Mouse (Mus musculus) lung, embryonic 15.5 days (tissue): Measurements from ENCODE around the gene Sat2. TPM values are rescaled to one million over a fixed set of nuclear protein-coding genes. Genes with fewer than 3 reads are reported as not detected.
"Not testable (repeated sequence)": the region's sequence is repeated elsewhere in the genome, so short reads cannot be mapped to it uniquely, and the experiment has no call there.

Experiments
- ATAC-seq: fragments of 200-750 bp; cut with Nextera tagmentation; 2 replicates; pipeline ENCODE4 v1.8.0; 2017; ENCODE audit warnings: moderate number of reproducible peaks, borderline replicate concordance; ENCODE audit not compliant: low FRiP score, low TSS enrichment; ENCODE audit errors: extremely low read depth
- H3K27ac ChIP-seq: fragments of 300-500 bp; sonication (generic); 2 replicates; pipeline ENCODE4 v1.5.1; 2015; ENCODE audit warnings: moderate library complexity, mild to moderate bottlenecking, inconsistent platforms
- H3K27me3 ChIP-seq: fragments of 300-500 bp; sonication (generic); 2 replicates; pipeline ENCODE4 v1.6.1; 2015; ENCODE audit warnings: inconsistent platforms
- H3K36me3 ChIP-seq: fragments of 300-500 bp; sonication (generic); 2 replicates; pipeline ENCODE4 v1.6.1; 2015; ENCODE audit warnings: inconsistent platforms
- H3K4me1 ChIP-seq: fragments of 300-500 bp; sonication (generic); 2 replicates; pipeline ENCODE4 v1.6.1; 2015; ENCODE audit warnings: inconsistent platforms
- H3K4me2 ChIP-seq: fragments of 300-500 bp; sonication (generic); 2 replicates; pipeline ENCODE4 v1.6.1; 2015; ENCODE audit warnings: inconsistent platforms, mild to moderate bottlenecking, moderate library complexity
- H3K4me3 ChIP-seq: fragments of 300-500 bp; sonication (generic); 2 replicates; pipeline ENCODE4 v1.5.1; 2015; ENCODE audit warnings: mild to moderate bottlenecking, inconsistent platforms
- H3K9ac ChIP-seq: fragments of 300-500 bp; sonication (generic); 2 replicates; pipeline ENCODE4 v1.6.1; 2015; ENCODE audit warnings: inconsistent platforms
- H3K9me3 ChIP-seq: fragments of 300-500 bp; sonication (generic); 2 replicates; pipeline ENCODE4 v1.6.1; 2016; ENCODE audit warnings: inconsistent platforms
- WGBS: fragments of 180-500 bp; shearing (Covaris S2); methylation state at CpG from one replicate; pipeline ENCODE4 v1.1.7; 2015; 5-methylcytosine and 5-hydroxymethylcytosine counted together
- polyA plus RNA-seq: library from polyadenylated mRNA; unstranded; fragments of >200 nt; fragmentation: Nextera tagmentation; extraction: Ambion mirVana; gene quantifications from 2 replicates; pipeline ENCODE4 v1.2.1, GENCODE M21; 2015

Sat2 gene
- polyA plus RNA-seq, 1 experiment from 2014 or later = 18.6 TPM

DNA sequence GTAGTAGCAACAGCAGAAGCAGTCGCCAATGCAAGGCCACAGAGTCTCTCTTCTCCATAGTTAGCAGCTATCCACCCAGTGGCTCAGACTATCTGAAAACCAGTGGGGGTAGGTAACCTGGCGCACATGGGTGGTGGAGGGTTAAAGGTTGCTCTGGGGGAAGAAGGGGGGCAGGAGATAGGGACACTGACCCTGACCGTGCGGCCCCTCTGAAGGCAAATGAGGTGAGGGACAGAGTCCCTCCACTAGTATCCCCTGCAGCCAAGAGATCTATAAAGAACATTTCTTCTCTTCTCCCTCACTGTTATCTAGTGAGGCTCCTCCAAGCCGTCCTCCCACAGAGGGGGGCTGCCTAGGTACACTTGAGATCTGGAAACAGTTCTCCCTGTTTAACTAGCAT is 4.0 kb upstream of the Sat2 start, which contains the start of gene Shbg:
Gene Shbg, minus strand, starts transcription at position 101 of the 400 bp plus-strand sequence.
- Histone ChIP-seq H3K9ac (0 out of 2 replicates have a peak within 1 kb of the TSS, but pooled peaks have one; percentile 19), H3K36me3 (no peaks in the 10 kb centered on the region), H3K27me3 (peaks cover 11% of the 10 kb centered on the region), H3K4me2 (no peak within 1 kb of the TSS), H3K27ac (no peak within 1 kb of the TSS), H3K4me1 (peaks cover 16% of the 10 kb centered on the region), H3K9me3 (no peaks in the 10 kb centered on the region), H3K4me3 (no peak within 1 kb of the TSS)
- WGBS = 64% methylated on average over 5 of the region's 5 CpGs
- no peak for ATAC-seq

DNA sequence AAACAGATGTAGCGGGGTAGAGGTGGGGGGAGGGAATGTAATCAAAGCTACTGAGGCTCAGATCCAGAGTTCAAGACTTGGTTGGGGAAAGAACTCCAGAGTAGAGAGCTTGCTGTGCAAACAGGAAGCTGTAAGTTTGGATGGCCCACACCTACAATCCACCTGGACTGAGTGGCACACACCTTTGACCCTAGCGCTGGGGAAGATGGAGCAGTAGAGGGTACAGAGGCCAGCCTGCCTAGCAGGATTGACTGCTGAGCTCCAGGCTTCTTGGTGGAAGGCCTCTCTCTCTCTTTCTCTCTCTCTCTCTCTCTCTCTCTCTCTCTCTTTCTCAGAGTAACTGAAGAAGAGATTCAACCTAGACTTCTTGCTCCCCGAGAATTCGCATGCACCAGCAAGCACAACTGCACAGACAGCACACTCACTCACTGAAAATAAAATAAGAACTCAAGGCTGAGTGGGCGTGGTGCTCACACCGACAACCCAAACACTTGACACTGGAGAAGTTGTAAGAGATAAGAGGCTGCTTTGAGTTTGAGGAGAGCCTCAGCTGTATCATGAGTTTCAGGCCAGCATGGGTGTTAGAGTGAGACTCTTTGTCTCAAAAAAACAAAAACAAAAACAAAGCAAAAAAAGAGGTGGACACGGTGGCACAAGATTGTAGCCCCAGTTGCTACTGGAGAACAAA is 1.3 kb upstream of the Sat2 start:
- Histone ChIP-seq H3K4me3 (no peak overlapping the region), H3K9me3 (no peaks in the 10 kb centered on the region), H3K4me1 (peaks cover 11% of the 10 kb centered on the region; the same call in 1 of the 2 replicates), H3K4me2 (no peak overlapping the region), H3K27ac (no peak overlapping the region), H3K36me3 (no peaks in the 10 kb centered on the region), H3K9ac (no peak overlapping the region), H3K27me3 (peaks cover 6% of the 10 kb centered on the region)
- 65% methylated on average over 7 of the region's 7 CpGs for WGBS
- no peak for ATAC-seq

DNA sequence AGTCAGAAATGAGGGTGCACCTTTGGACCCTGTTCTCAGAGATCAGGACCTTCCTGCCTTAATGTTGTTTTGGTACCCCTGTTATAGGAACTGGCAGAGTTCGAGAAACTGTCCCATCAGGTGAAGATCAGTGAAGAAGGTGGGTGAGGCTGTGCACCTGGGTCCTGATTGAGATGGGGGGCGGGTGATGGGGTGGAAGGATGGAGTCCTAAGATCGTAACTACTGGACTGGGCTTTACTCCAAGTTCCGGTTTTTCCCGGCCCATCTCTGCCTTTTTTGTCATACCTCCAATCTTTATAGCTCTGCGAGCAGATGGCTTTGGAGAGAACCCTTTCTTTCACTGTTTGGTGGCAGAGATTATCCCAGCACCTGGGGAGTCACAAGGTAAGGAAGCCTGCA is 582 bp downstream of the Sat2 start:
- WGBS = 17% methylated on average over 6 of the region's 6 CpGs
- Histone ChIP-seq H3K4me1 (peaks cover 11% of the 10 kb centered on the region; the same call in 1 of the 2 replicates), H3K27ac (peak overlapping the region; percentile 69), H3K9ac (peak overlapping the region; percentile 54), H3K9me3 (no peaks in the 10 kb centered on the region), H3K4me2 (peak overlapping the region; percentile 71), H3K36me3 (no peaks in the 10 kb centered on the region), H3K27me3 (no peaks in the 10 kb centered on the region), H3K4me3 (peak overlapping the region; percentile 53)
- ATAC-seq = 0 out of 2 replicates have a peak, but pooled peaks have one; percentile 10

DNA sequence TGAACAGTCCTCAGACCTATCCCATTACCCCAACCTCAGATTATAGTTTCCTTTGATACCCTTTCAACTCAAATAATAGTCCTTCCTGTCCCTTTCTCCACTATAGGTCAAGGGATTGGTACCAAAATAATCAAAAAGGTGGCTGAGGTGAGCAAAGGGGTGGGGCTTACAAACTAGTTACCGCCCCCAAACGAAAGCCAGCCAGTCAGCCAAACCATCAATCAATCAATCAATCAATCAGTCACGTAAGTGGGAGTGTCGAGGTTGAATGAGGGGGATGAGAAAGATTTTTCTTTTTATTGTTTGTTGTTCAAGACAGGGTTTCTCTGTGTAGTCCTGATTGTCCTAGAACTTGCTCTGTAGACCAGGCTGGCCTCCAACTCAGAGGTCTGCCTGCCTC is 1.2 kb downstream of the Sat2 start:
- Histone ChIP-seq H3K9me3 (no peaks in the 10 kb centered on the region), H3K4me1 (peaks cover 11% of the 10 kb centered on the region; the same call in 1 of the 2 replicates), H3K36me3 (no peaks in the 10 kb centered on the region), H3K4me3 (no peak overlapping the region), H3K27ac (no peak overlapping the region), H3K27me3 (no peaks in the 10 kb centered on the region), H3K4me2 (peak overlapping the region; percentile 71), H3K9ac (peak overlapping the region; percentile 54; the same call in 1 of the 2 replicates)
- ATAC-seq = no peak
- 61% methylated on average over 4 of the region's 4 CpGs for WGBS

DNA sequence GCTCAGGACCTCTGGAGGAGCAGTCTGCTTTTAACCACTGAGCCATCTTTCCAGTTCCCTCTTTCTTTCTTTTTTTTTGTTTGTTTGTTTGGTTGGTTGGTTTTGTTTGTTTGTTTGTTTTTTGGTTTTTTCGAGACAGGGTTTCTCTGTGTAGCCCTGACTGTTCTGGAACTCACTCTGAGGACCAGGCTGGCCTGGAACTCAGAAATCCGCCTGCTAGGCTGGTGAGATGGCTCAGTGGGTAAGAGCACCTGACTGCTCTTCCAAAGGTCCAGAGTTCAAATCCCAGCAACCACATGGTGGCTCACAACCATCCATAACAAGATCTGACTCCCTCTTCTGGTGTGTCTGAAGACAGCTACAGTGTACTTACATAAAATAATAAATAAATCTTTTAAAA is 2.5 kb downstream of the Sat2 start:
- H3K4me1 ChIP-seq = peaks cover 11% of the 10 kb centered on the region; the same call in 1 of the 2 replicates
- H3K9me3 ChIP-seq, H3K27ac ChIP-seq, H3K27me3 ChIP-seq, ATAC-seq, H3K36me3 ChIP-seq, H3K9ac ChIP-seq, H3K4me3 ChIP-seq, H3K4me2 ChIP-seq: not testable (repeated sequence)
- 68% methylated on average over 2 of the region's 2 CpGs for WGBS

DNA sequence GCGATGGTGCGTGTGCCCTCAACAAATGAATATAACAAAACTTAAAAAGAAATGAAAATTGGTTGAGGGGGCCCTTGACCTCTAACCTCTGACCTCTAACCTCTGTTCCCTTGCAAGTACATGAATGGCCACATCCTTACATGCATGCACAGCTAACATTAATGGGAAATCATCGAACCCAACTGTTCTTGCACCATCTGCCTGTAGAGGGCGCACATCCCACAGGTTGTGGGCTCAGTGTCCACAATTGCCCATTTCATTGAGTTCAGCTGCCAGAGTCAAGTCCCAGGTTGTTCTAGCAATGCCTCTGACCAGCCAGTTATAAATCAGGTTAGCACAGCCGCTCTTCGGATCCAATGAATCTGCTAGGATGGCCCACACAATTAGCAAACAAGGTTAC is 6.5 kb downstream of the Sat2 start:
- no peaks in the 10 kb centered on the region for H3K9me3 ChIP-seq
- ATAC-seq = no peak
- no peak overlapping the region for H3K27ac ChIP-seq
- no peaks in the 10 kb centered on the region for H3K27me3 ChIP-seq
- peaks cover 3% of the 10 kb centered on the region; the same call in 1 of the 2 replicates for H3K4me1 ChIP-seq
- H3K4me3 ChIP-seq = no peak overlapping the region
- 33% methylated on average over 6 of the region's 6 CpGs for WGBS
- H3K36me3 ChIP-seq = no peaks in the 10 kb centered on the region
- no peak overlapping the region for H3K4me2 ChIP-seq
- no peak overlapping the region for H3K9ac ChIP-seq

DNA sequence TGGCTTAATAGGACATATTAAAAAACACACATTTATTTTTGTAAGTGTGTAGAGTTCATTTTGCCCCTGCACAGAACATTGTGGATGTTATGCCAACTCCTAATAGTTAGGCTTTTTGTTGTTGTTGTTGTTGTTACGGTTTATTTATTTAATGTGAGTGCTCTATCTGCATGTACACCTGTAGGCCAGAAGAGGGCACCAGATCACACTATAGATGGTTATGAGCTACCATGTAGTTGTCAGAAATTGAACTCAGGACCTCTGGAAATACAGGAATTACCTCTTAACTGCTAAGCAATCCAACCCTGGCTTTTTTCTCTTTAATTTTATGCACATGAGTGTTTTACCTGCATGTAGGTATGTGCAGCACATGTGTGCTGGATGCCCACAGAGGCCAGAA is 8.0 kb downstream of the Sat2 start:
- peaks cover 12% of the 10 kb centered on the region for H3K4me1 ChIP-seq
- no peak for ATAC-seq
- H3K9me3 ChIP-seq = no peaks in the 10 kb centered on the region
- H3K4me3 ChIP-seq = no peak overlapping the region
- H3K4me2 ChIP-seq = no peak overlapping the region
- no peak overlapping the region for H3K27ac ChIP-seq
- no peaks in the 10 kb centered on the region for H3K36me3 ChIP-seq
- WGBS = 70% methylated on average over 1 of the region's 1 CpGs
- no peaks in the 10 kb centered on the region for H3K27me3 ChIP-seq
- H3K9ac ChIP-seq = no peak overlapping the region

DNA sequence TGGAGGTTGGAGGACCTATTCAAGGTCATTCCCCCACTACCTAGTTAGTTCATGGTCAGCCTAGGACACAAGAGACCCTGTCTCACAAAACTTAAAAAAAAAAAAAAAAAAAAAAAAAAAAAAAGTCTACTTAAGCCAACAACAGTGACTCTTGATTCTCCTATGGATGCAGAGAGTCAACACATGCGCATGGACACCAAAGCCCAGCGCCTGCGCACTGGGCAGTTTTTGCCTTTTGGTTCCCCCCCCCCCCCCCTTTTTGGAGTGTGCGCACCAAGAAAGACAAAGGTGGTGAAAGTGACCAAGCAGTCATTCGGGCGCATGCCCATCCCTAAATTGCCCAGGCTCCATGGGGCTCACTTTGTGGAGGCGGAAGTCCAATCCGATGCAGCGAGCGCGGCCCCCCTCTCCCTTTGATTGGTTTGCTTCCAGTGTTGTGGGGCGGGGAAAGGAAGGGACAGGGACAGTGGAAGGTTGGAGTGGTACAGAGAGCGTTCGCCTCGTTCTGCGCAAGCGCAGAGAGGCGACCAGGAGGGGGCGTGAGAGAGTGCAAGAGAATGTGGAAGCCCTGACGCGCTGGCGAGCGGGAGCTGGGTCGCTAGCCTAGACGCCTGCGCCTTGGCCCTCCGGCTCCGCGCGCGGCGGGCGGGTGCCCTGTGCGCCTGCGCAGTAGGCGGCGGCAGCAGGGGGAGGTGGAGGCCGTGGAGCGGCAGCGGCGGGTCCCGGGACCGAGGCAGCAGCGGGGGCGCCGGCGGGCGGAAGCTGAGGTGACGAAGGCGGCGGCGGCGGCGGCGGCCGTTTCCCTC is 10.7 kb downstream of the Sat2 start, which contains the start of gene Fxr2:
Gene Fxr2, plus strand, starts transcription at position 707 of the 806 bp plus-strand sequence.
- Histone ChIP-seq H3K4me1 (peaks cover 23% of the 10 kb centered on the region), H3K27ac (peak within 1 kb of the TSS; percentile 98), H3K9me3 (no peaks in the 10 kb centered on the region), H3K4me3 (peak within 1 kb of the TSS; percentile 90), H3K4me2 (peak within 1 kb of the TSS; percentile 69), H3K9ac (peak within 1 kb of the TSS; percentile 92), H3K36me3 (0 out of 2 replicates have a peak, but pooled peaks cover 11% of the 10 kb centered on the region), H3K27me3 (no peaks in the 10 kb centered on the region)
- WGBS = 1% methylated on average over 55 of the region's 56 CpGs
- ATAC-seq = peak; percentile 98

DNA sequence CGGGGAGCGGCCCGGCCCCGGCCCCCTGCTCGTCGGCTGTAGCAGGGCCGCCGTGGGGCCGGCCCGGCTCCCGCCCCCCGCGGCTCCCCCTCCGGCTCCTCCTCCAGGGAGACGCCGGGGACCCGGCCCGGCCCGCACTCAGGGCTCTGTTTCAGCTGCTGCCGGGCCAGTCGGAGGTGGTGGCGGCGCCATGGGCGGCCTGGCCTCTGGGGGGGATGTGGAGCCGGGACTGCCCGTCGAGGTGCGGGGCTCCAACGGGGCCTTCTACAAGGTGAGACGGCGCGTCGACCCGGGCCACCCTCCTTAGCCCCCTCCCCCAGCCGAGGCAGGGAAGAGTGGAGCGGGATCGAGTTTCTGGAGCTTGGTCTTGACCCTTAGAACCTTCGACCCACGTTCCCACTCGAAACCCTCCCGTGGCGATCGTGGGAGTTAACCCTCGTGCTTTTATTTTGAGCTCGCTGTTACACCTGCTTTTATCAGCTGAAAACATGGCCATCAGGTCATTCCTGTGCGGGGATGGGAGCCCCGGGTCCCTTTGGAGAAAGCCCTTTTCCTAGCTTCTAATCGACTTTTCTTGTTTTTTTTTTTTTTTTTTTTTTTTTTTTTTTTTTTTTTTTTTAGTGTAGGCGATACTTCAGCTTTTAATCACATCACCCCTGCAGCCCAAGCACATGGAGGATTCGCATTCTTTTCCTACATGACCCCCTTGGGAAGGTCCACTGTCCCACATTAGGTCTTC is 11.5 kb downstream of the Sat2 start:
- Histone ChIP-seq H3K4me3 (peak overlapping the region; percentile 90), H3K27me3 (no peaks in the 10 kb centered on the region), H3K9ac (peak overlapping the region; percentile 92), H3K27ac (peak overlapping the region; percentile 98), H3K4me1 (peaks cover 23% of the 10 kb centered on the region), H3K9me3 (no peaks in the 10 kb centered on the region), H3K36me3 (peaks cover 18% of the 10 kb centered on the region; the same call in 1 of the 2 replicates), H3K4me2 (peak overlapping the region; percentile 69)
- WGBS = under 1% methylated on average over 26 of the region's 50 CpGs
- ATAC-seq = peak; percentile 75

DNA sequence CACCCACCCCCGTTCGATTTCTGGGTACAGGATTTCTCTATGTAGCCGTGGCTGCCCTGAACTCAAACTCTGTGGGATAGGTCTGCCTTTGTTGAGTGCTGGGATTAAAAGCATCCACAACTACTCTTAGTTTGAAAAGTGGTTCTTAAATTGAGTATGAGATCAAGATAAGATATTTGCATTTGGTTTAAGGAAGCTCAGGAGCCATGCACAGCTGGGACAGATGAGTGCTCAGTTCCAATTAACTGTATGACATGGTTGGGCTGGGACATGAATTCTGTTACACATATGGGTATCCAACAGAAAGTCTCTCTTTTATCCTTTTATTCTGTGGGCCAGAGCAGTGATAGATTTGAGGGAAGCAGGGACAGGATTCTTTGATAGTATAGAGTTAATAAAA is 13.6 kb downstream of the Sat2 start:
- no peak for ATAC-seq
- 0 out of 2 replicates have a peak overlapping the region, but pooled peaks have one; percentile 7 for H3K9ac ChIP-seq
- no peak overlapping the region for H3K27ac ChIP-seq
- H3K4me3 ChIP-seq = no peak overlapping the region
- H3K36me3 ChIP-seq = peaks cover 33% of the 10 kb centered on the region
- peak overlapping the region; percentile 69 for H3K4me2 ChIP-seq
- no peaks in the 10 kb centered on the region for H3K9me3 ChIP-seq
- no peaks in the 10 kb centered on the region for H3K27me3 ChIP-seq
- H3K4me1 ChIP-seq = peaks cover 23% of the 10 kb centered on the region
- WGBS = 56% methylated on average over 3 of the region's 3 CpGs

DNA sequence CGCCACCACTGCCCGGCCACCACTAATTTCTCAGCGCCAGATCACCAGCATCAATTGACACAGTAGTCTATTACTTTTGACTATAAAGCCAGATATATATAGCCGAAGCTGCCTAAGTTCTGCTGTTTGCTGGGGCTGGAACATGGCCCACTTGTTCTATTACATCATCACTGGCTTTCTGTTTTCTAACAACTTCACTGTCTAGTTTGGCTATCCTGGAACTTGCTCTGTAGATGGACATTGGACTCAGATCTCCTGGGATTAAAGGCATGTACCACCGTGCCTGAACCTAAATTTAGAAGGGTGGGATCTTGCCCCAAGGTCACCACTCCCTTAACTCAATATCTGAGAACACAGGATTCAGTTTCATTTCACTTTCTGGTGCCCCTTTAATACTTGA is 24.0 kb downstream of the Sat2 start:
- WGBS = 91% methylated on average over 5 of the region's 5 CpGs
- ATAC-seq = no peak
- peaks cover 96% of the 10 kb centered on the region for H3K36me3 ChIP-seq

More for the DNA sequence above, 24.0 kb downstream of the Sat2 start:
- no peak overlapping the region for H3K4me2 ChIP-seq
- H3K27ac ChIP-seq = no peak overlapping the region
- no peak overlapping the region for H3K9ac ChIP-seq
- no peaks in the 10 kb centered on the region for H3K4me1 ChIP-seq
- no peaks in the 10 kb centered on the region for H3K9me3 ChIP-seq
- no peaks in the 10 kb centered on the region for H3K27me3 ChIP-seq
- no peak overlapping the region for H3K4me3 ChIP-seq
